Mouse (Mus musculus): ENCODE measurements at regions not wholly inside any gene's neighbourhood (a gene's known extent, or its start where the extent isn't known, plus 50 kb on each side); places are given as distances from the start of the nearest gene placed in this dataset.

DNA sequence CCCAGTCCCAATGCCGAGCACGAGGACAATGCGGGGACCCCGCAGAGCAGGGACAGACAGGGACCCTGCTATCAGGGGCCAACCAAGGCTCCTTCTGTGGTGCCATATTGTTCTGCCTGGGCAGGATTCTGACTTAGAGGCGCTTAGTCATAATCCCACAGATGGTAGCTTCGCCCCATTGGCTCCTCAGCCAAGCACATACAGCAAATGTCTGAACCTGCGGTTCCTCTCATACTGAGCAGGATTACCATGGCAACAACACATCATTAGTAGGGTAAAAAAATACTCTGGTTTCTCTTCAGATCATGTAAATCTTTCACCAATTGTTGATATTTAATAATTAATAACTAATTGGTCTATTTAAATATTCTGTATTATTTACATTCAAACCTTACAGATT is 2140.3 kb upstream of the Cdh20 start:
- DNase-seq (ENCODE audit: low spot score in 2 of 2), result peak; percentile 83 to 99

DNA sequence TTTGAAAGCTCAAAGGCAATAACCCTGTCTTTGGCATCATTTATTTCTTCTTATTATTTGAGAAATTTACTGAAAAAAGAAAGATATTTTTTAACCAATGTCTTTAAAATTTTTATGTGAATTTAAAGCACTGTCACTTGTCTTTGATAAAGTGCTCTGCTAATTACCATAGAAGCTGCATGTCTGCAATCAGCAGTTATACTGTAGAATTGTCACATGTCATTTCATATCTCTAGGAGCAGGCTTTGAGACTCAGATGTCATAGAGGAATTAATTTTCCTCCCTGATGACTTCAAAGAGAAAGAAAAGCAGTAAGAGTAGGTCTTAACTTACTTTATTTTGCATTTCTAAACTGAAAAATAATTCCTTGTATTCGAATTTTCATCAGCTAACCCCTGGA is 2123.9 kb upstream of the Cdh20 start:
- no peak for DNase-seq (ENCODE audit: low spot score in 2 of 2)

DNA sequence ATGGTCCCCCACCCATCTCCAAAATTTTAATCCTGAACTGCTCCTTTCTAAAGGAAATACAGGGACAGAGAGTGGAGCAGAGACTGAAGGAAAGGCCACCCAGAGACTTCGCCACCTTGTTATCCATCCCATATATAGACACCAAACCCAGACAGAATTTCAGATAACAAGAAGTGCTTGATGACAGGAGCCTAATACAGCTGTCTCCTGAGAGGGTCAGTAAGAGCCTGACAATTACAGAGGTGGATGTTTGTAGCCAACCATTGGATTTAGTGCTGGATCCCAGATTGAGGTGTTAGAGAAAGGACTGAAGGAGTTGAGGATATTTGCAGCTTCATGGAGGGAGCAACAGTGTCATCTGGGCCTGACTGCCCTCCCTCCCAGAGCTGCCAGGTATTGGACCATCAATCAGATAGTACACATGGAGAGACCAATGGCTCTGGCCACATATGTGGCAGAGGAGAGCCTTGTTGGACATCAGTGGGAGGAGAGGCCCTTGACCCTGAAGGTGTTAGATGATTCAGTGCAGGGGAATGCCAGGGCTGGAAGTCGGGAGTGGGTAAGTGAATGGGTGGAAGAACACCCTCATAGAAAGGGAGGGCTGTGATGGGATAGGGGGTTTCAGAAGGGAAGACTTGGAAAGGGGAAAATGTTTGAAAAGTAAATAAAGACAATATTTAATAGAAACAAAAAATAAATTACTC is 2080.8 kb upstream of the Cdh20 start:
- no peak for DNase-seq (ENCODE audit: low spot score in 2 of 2)

DNA sequence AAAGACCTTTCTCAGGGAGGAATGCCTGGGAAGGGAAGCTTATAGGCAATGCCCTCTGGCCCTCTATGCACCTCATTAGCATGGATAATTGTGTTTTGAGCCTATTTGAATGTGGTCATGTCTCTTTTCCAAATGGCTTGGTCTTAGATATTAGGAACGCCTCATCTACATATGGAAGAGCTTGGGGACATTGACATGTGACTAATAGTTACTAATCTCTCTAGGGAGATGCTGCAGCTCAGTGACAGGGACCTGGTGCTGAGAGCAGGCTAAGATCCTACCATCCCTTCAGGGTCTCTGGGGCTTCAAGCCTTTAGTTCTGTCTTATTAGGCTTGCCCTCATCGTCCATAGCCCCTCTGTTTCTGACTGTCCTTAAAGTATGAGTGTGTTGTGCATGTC is 2051.9 kb upstream of the Cdh20 start:
- DNase-seq (ENCODE audit: low spot score in 2 of 2), result no peak

DNA sequence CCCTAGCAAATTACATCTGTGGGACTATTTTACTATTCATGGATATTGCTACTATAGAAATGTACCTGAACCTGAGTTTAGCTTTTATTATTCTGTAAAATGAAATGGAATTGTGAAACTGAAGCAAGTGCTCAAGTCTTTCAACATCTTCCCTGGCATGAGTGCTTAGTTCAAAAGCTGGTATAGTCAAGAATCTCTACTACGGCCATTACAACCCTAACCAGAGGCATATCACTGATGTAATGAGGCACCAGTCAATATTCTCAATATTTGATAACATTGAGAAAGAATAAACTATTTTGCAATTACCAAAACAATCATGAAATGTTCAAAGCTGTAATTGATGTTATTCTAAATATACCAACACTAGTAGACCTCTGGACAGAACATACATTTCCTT is 2034.3 kb upstream of the Cdh20 start:
- no peak for DNase-seq (ENCODE audit: low spot score in 2 of 2)

DNA sequence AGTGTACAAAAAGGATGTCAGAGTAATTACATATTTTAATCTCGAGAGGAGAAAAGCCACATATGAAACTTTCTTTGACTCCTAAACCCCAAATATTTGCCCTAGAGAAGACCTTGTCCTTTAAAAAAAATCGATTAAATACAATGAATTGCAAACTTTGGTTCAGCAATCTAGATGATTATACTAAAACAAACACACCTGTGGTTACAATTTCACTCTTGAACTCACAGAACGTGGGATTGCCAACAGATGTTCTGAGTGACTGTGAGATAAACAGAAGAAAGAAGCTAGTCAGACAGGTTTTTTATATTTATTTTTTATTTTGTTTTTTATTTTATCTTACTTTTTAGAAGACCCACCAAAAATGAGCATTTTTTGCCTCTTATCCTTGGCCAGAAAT is 2032.9 kb upstream of the Cdh20 start:
- DNase-seq (ENCODE audit: low spot score in 2 of 2), result no peak

DNA sequence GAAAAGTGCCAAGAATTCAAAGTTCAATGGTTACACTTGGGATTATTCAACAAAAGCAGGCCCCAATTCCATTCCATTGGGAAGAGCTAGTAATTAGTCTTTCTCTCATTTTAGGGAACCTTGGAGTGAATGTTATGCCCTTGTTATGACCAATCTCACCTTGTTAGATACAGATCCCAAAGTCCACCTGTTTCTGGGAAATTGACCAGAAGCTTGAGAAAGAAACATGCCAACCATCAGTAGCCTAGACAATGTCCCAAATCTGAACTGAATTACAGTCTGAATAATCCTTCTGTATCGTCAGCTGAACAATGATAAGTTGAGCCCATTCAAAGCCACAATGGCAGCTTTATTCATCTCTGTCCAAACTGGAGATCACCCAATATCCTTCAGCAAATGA is 2010.4 kb upstream of the Cdh20 start:
- no peak for DNase-seq (ENCODE audit: low spot score in 2 of 2)

Measured in left cerebral cortex, adult 9 months (tissue).